Comparison of ENCODE assay signal across 9 mouse cellular contexts in the genomic region with DNA sequence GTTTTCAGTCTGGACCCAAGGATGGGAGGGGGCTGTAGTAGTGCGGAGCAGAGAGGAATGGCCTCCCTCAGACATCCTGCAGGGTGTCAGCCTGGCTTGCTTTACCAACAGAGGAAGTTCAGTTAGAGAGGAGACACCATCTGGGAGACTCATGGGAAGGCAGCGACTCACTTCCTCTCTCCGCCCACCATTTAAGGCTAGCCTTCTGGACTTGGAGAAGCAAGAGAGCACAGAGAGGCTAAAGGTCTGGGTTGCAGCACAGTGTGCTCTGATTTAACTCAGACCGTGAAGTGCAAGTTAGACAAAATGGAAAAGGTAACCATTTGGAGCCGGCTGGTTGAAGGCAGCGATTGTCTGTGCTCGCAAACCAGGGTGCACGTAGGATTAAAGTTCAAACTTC. TPM values are rescaled to one million over a fixed set of nuclear protein-coding genes. Genes with fewer than 3 reads are reported as not detected.
A peak's percentile ranks its signal among the peaks of the same experiment; 100 is the strongest.
DNase-seq lines count a peak whose midpoint lies in the region; ATAC-seq lines count a peak whose summit lies in the region.
"Had no signal": no experiment of that assay in that cellular context is flagged by ENCODE, and none has a peak within 500 bp of the region (broad histone marks: within the 10 kb centered on the region; RNA-seq: fewer than 3 reads in every experiment).

No protein-coding gene starts in this region.

- no peak overlapping the region for H3K4me2 ChIP-seq in intestine, embryonic 16.5 days (ENCODE audit: low read depth, low read length)
- peak overlapping the region; percentile 77 for H3K4me2 ChIP-seq in liver, embryonic 15.5 days

- peak; percentile 33 for DNase-seq in embryo, embryonic 10 days (ENCODE audit: low spot score)
- no peak for DNase-seq in embryo, embryonic 9.5 days (ENCODE audit: extremely low spot score)
- no peak for DNase-seq in urinary bladder, postnatal 10 days (ENCODE audit: low spot score)
- DNase-seq in testis, postnatal 10 days (ENCODE audit: low spot score), result no peak
- no peak for DNase-seq in layer of hippocampus, postnatal 25 days (ENCODE audit: extremely low spot score in 1 of 2, low spot score in 1 of 2)
- DNase-seq: midbrain, embryonic 14.5 days had no signal

- H3K9ac ChIP-seq in intestine, embryonic 16.5 days (ENCODE audit: low read depth, low read length), result no peak overlapping the region
- H3K9ac ChIP-seq in liver, embryonic 15.5 days, result peak overlapping the region; percentile 94

- H3K27ac ChIP-seq in brown adipose tissue, adult 24 weeks (replicated peaks; ENCODE audit: low read depth, low read length), result peak overlapping the region; percentile 20; the same call in 1 of the 2 replicates
- H3K27ac ChIP-seq in intestine, embryonic 16.5 days (ENCODE audit: low read length), result peak overlapping the region; percentile 29; the same call in 1 of the 2 replicates
- peak overlapping the region; percentile 95 for H3K27ac ChIP-seq in liver, embryonic 15.5 days (replicated peaks)

- no peaks in the 10 kb centered on the region for H3K9me3 ChIP-seq in intestine, embryonic 16.5 days (ENCODE audit: control insufficient read depth, low read length)
- H3K9me3 ChIP-seq in liver, embryonic 15.5 days (replicated peaks), result no peaks in the 10 kb centered on the region

- 76% methylated on average over 8 of the region's 8 CpGs for WGBS in intestine, embryonic 16.5 days
- 36% methylated on average over 8 of the region's 8 CpGs for WGBS in liver, embryonic 15.5 days (ENCODE audit: insufficient replicate concordance)

- H3K4me1 ChIP-seq in brown adipose tissue, adult 24 weeks (ENCODE audit: control insufficient read depth, insufficient read depth, insufficient read length, low read length), result peaks cover 49% of the 10 kb centered on the region
- peaks cover 46% of the 10 kb centered on the region for H3K4me1 ChIP-seq in intestine, embryonic 16.5 days (ENCODE audit: control insufficient read depth, insufficient read depth, low read length)
- H3K4me1 ChIP-seq in liver, embryonic 15.5 days (replicated peaks), result peaks cover 87% of the 10 kb centered on the region

- no peak overlapping the region for H3K4me3 ChIP-seq in brown adipose tissue, adult 24 weeks (ENCODE audit: insufficient read depth, low read depth, low read length)
- no peak overlapping the region for H3K4me3 ChIP-seq in intestine, embryonic 16.5 days (ENCODE audit: low read length)
- peak overlapping the region; percentile 86 for H3K4me3 ChIP-seq in liver, embryonic 15.5 days (replicated peaks)

- H3K27me3 ChIP-seq in intestine, embryonic 16.5 days (replicated peaks; ENCODE audit: control insufficient read depth, insufficient read depth, low read length), result no peaks in the 10 kb centered on the region
- peaks cover 7% of the 10 kb centered on the region; the same call in 1 of the 2 replicates for H3K27me3 ChIP-seq in liver, embryonic 15.5 days

- no peaks in the 10 kb centered on the region for H3K36me3 ChIP-seq in intestine, embryonic 16.5 days (ENCODE audit: control insufficient read depth, insufficient read depth, low read length)
- H3K36me3 ChIP-seq in liver, embryonic 15.5 days (replicated peaks), result peaks cover 47% of the 10 kb centered on the region

- peak; percentile 8; the same call in 1 of the 2 replicates for ATAC-seq in intestine, embryonic 16.5 days
- peak; percentile 2; the same call in 1 of the 2 replicates for ATAC-seq in liver, embryonic 15.5 days (ENCODE audit: insufficient read depth)

RNA-seq across cellular contexts. Expression of a gene that starts 5.3 kb away (rescaled TPM):
- 74.5 and 79.6 TPM in 2 replicates for polyA plus RNA-seq in brown adipose tissue, adult 24 weeks (2012; ENCODE audit: insufficient read depth, insufficient read length, missing spikeins)
- 24.4 and 31.1 TPM in 2 replicates for polyA plus RNA-seq in intestine, embryonic 16.5 days (2015; fragmentation: Nextera tagmentation; extraction: Ambion mirVana)
- 265 and 273 TPM in 2 replicates for polyA plus RNA-seq in liver, embryonic 15.5 days (2015; fragmentation: Nextera tagmentation; extraction: Ambion mirVana)
- 10 to 100 TPM; 68.7 to 71.2 TPM for total RNA-seq in layer of hippocampus, postnatal 25 days (2021)

Comparison
In these comparisons a context has a peak if more than half of its experiments do, and no peak if none do; other contexts are left out.
1. H3K27ac ChIP-seq: peak in every context shown above with its lines; median percentile 95 in liver, embryonic 15.5 days; 29 in intestine, embryonic 16.5 days; 20 in brown adipose tissue, adult 24 weeks.